Mouse (Mus musculus) heart, embryonic 15.5 days (tissue): ENCODE results near the gene Pnldc1. TPM values are rescaled to one million over a fixed set of nuclear protein-coding genes. Genes with fewer than 3 reads are reported as not detected.
A peak's percentile ranks its signal among the peaks of the same experiment; 100 is the strongest.
"Not testable (repeated sequence)": the region's sequence is repeated elsewhere in the genome, so short reads cannot be mapped to it uniquely, and the experiment has no call there.

ENCODE experiments used
- ATAC-seq: fragments of 200-750 bp; cut with Nextera tagmentation; replicated peaks from 2 replicates; pipeline ENCODE4 v1.8.0; 2017; ENCODE audit warnings: low read depth, moderate TSS enrichment; ENCODE audit not compliant: insufficient number of reproducible peaks, insufficient read depth, low FRiP score
- H3K27ac ChIP-seq: fragments of 300-500 bp; sonication (generic); 2 replicates; pipeline ENCODE4 v1.5.1; 2015; ENCODE audit warnings: mild to moderate bottlenecking, inconsistent platforms
- H3K27me3 ChIP-seq: fragments of 300-500 bp; sonication (generic); 2 replicates; pipeline ENCODE4 v1.6.1; 2015; ENCODE audit warnings: inconsistent platforms
- H3K36me3 ChIP-seq: fragments of 300-500 bp; sonication (generic); 2 replicates; pipeline ENCODE4 v1.6.1; 2015; ENCODE audit warnings: mild to moderate bottlenecking, inconsistent platforms
- H3K4me1 ChIP-seq: fragments of 300-500 bp; sonication (generic); replicated peaks from 2 replicates; pipeline ENCODE4 v1.6.1; 2015; ENCODE audit warnings: inconsistent platforms
- H3K4me2 ChIP-seq: fragments of 300-500 bp; sonication (generic); 2 replicates; pipeline ENCODE4 v1.6.1; 2015; ENCODE audit warnings: inconsistent platforms, mild to moderate bottlenecking, moderate library complexity
- H3K4me3 ChIP-seq: fragments of 300-500 bp; sonication (generic); 2 replicates; pipeline ENCODE4 v1.5.1; 2015; ENCODE audit warnings: mild to moderate bottlenecking, inconsistent platforms
- H3K9ac ChIP-seq: fragments of 300-500 bp; sonication (generic); 2 replicates; pipeline ENCODE4 v1.6.1; 2015; ENCODE audit warnings: mild to moderate bottlenecking, inconsistent platforms
- H3K9me3 ChIP-seq: fragments of 300-500 bp; sonication (generic); replicated peaks from 2 replicates; pipeline ENCODE4 v1.6.1; 2016; ENCODE audit warnings: inconsistent platforms
- WGBS: fragments of 180-500 bp; shearing (Covaris S2); methylation state at CpG from one replicate; pipeline ENCODE4 v1.1.7; 2015; ENCODE audit warnings: mixed read lengths; 5-methylcytosine and 5-hydroxymethylcytosine counted together
- polyA plus RNA-seq: library from polyadenylated mRNA; unstranded; fragments of >200 nt; fragmentation: Nextera tagmentation; extraction: Ambion mirVana; gene quantifications from 2 replicates; pipeline ENCODE4 v1.2.1, GENCODE M21; 2015

Gene Pnldc1
- polyA plus RNA-seq, 1 experiment from 2014 or later: 0.77 TPM

- H3K4me1 ChIP-seq: peaks cover 3% of the 10 kb centered on the region; the same call in 1 of the 2 replicates
- WGBS: 62% methylated on average over 4 of the region's 4 CpGs
- H3K9ac ChIP-seq: no peak overlapping the region
- H3K27ac ChIP-seq: no peak overlapping the region
- no peak overlapping the region for H3K4me3 ChIP-seq
- H3K27me3 ChIP-seq: no peaks in the 10 kb centered on the region
- H3K9me3 ChIP-seq: no peaks in the 10 kb centered on the region
- H3K36me3 ChIP-seq: no peaks in the 10 kb centered on the region
- no peak for ATAC-seq
- no peak overlapping the region for H3K4me2 ChIP-seq
Measured at GRCm38 (mm10) chr17:12935719-12936118, 25.7 kb upstream of the Pnldc1 start.

- 83% methylated on average over 5 of the region's 5 CpGs for WGBS
- H3K9me3 ChIP-seq, H3K4me3 ChIP-seq, H3K4me1 ChIP-seq, H3K27me3 ChIP-seq, ATAC-seq, H3K27ac ChIP-seq, H3K36me3 ChIP-seq, H3K9ac ChIP-seq, H3K4me2 ChIP-seq: not testable (repeated sequence)
Measured at GRCm38 (mm10) chr17:12931576-12931975, 21.5 kb upstream of the Pnldc1 start.

GRCm38 (mm10) chr17:12925703-12926180 is 15.7 kb upstream of the Pnldc1 start:
- Histone ChIP-seq H3K4me2 (no peak overlapping the region), H3K9ac (no peak overlapping the region), H3K4me3 (no peak overlapping the region), H3K9me3 (no peaks in the 10 kb centered on the region), H3K27me3 (no peaks in the 10 kb centered on the region), H3K4me1 (no peaks in the 10 kb centered on the region), H3K27ac (no peak overlapping the region), H3K36me3 (peaks cover 56% of the 10 kb centered on the region)
- ATAC-seq: no peak
- WGBS: 88% methylated on average over 8 of the region's 8 CpGs

GRCm38 (mm10) chr17:12925001-12925400 is 15.0 kb upstream of the Pnldc1 start:
- H3K27me3 ChIP-seq: no peaks in the 10 kb centered on the region
- ATAC-seq: no peak
- H3K4me2 ChIP-seq: no peak overlapping the region
- H3K27ac ChIP-seq: no peak overlapping the region
- no peak overlapping the region for H3K4me3 ChIP-seq
- no peak overlapping the region for H3K9ac ChIP-seq
- WGBS: 84% methylated on average over 3 of the region's 3 CpGs
- peaks cover 63% of the 10 kb centered on the region for H3K36me3 ChIP-seq
- no peaks in the 10 kb centered on the region for H3K4me1 ChIP-seq
- no peaks in the 10 kb centered on the region for H3K9me3 ChIP-seq

GRCm38 (mm10) chr17:12921073-12921472 is 11.0 kb upstream of the Pnldc1 start:
- Histone ChIP-seq H3K9me3 (no peaks in the 10 kb centered on the region), H3K27me3 (no peaks in the 10 kb centered on the region), H3K4me1 (peaks cover 6% of the 10 kb centered on the region), H3K4me3 (no peak overlapping the region), H3K27ac (no peak overlapping the region), H3K4me2 (no peak overlapping the region), H3K36me3 (peaks cover 72% of the 10 kb centered on the region), H3K9ac (no peak overlapping the region)
- WGBS: 94% methylated on average over 1 of the region's 1 CpGs
- no peak for ATAC-seq

- WGBS: 0% methylated on average over 40 of the region's 40 CpGs
Measured at GRCm38 (mm10) chr17:12916588-12917380, 6.8 kb upstream of the Pnldc1 start.

GRCm38 (mm10) chr17:12915881-12916583 is 6.0 kb upstream of the Pnldc1 start, which contains the start of gene Mrpl18:
Gene Mrpl18, minus strand, starts transcription at chr17:12916345.
- Histone ChIP-seq H3K4me2 (peak within 1 kb of the TSS; percentile 84), H3K4me1 (peaks cover 14% of the 10 kb centered on the region), H3K27me3 (no peaks in the 10 kb centered on the region), H3K9me3 (no peaks in the 10 kb centered on the region), H3K36me3 (peaks cover 52% of the 10 kb centered on the region), H3K27ac (peak within 1 kb of the TSS; percentile 93), H3K9ac (peak within 1 kb of the TSS; percentile 98), H3K4me3 (peak within 1 kb of the TSS; percentile 87)
- under 1% methylated on average over 56 of the region's 56 CpGs for WGBS
- ATAC-seq: peak; percentile 99

More at GRCm38 (mm10) chr17:12916588-12917380, 6.8 kb upstream of the Pnldc1 start:
- H3K4me1 ChIP-seq: peaks cover 14% of the 10 kb centered on the region
- H3K4me2 ChIP-seq: peak overlapping the region; percentile 84
- peak overlapping the region; percentile 93 for H3K27ac ChIP-seq
- peak overlapping the region; percentile 98 for H3K9ac ChIP-seq
- H3K27me3 ChIP-seq: no peaks in the 10 kb centered on the region
- peak; percentile 44 for ATAC-seq
- H3K4me3 ChIP-seq: peak overlapping the region; percentile 87
- no peaks in the 10 kb centered on the region for H3K9me3 ChIP-seq
- H3K36me3 ChIP-seq: peaks cover 54% of the 10 kb centered on the region

GRCm38 (mm10) chr17:12915488-12915880 is 5.5 kb upstream of the Pnldc1 start, which contains the start of gene Tcp1:
Gene Tcp1, plus strand, starts transcription at chr17:12915701.
- Histone ChIP-seq H3K36me3 (peaks cover 51% of the 10 kb centered on the region), H3K4me1 (peaks cover 14% of the 10 kb centered on the region), H3K27me3 (no peaks in the 10 kb centered on the region), H3K27ac (peak within 1 kb of the TSS; percentile 93), H3K4me2 (peak within 1 kb of the TSS; percentile 84), H3K9ac (peak within 1 kb of the TSS; percentile 98), H3K9me3 (no peaks in the 10 kb centered on the region), H3K4me3 (peak within 1 kb of the TSS; percentile 87)
- WGBS: under 1% methylated on average over 18 of the region's 18 CpGs
- ATAC-seq: no peak

- H3K4me2 ChIP-seq: no peak overlapping the region
- H3K4me1 ChIP-seq: peaks cover 8% of the 10 kb centered on the region
- no peak for ATAC-seq
- 86% methylated on average over 8 of the region's 8 CpGs for WGBS
- H3K27me3 ChIP-seq: no peaks in the 10 kb centered on the region
- no peak overlapping the region for H3K9ac ChIP-seq
- H3K9me3 ChIP-seq: no peaks in the 10 kb centered on the region
- H3K4me3 ChIP-seq: no peak overlapping the region
- no peak overlapping the region for H3K27ac ChIP-seq
- peaks cover 32% of the 10 kb centered on the region for H3K36me3 ChIP-seq
Measured at GRCm38 (mm10) chr17:12910391-12910790, 361 bp upstream of the Pnldc1 start.

GRCm38 (mm10) chr17:12906436-12906835 is 3.6 kb downstream of the Pnldc1 start:
- no peak for ATAC-seq
- H3K27me3 ChIP-seq: no peaks in the 10 kb centered on the region

GRCm38 (mm10) chr17:12905810-12906209 is 4.2 kb downstream of the Pnldc1 start:
- H3K27me3 ChIP-seq: no peaks in the 10 kb centered on the region
- ATAC-seq: no peak
- H3K27ac ChIP-seq: no peak overlapping the region
- WGBS: 81% methylated on average over 4 of the region's 4 CpGs
- no peak overlapping the region for H3K9ac ChIP-seq
- H3K4me2 ChIP-seq: no peak overlapping the region
- no peaks in the 10 kb centered on the region for H3K9me3 ChIP-seq
- no peaks in the 10 kb centered on the region for H3K4me1 ChIP-seq
- H3K4me3 ChIP-seq: no peak overlapping the region
- H3K36me3 ChIP-seq: peaks cover 12% of the 10 kb centered on the region; the same call in 1 of the 2 replicates

More at GRCm38 (mm10) chr17:12906436-12906835, 3.6 kb downstream of the Pnldc1 start:
- Histone ChIP-seq H3K4me1 (no peaks in the 10 kb centered on the region), H3K4me2 (no peak overlapping the region), H3K4me3 (no peak overlapping the region), H3K9me3 (no peaks in the 10 kb centered on the region), H3K36me3 (peaks cover 16% of the 10 kb centered on the region; the same call in 1 of the 2 replicates), H3K27ac (no peak overlapping the region), H3K9ac (no peak overlapping the region)
- 90% methylated on average over 9 of the region's 9 CpGs for WGBS
